Mouse (Mus musculus): ENCODE data around the gene Slc25a48. TPM values are rescaled to one million over a fixed set of nuclear protein-coding genes. Genes with fewer than 3 reads are reported as not detected.

Slc25a48 gene
- polyA plus RNA-seq (2014; fragmentation: Illumina TruSeq; extraction: RNeasy Lipid Tissue Mini Kit (QIAGEN cat#74804); ENCODE audit: low replicate concordance): not detected

GRCm38 (mm10) chr13:56438211-56439075, at the start of gene Slc25a48:
Slc25a48 (plus strand) TSS chr13:56438355.

GRCm38 (mm10) chr13:56426365-56426764, 11.8 kb upstream of the Slc25a48 start, which contains the start of gene Gm3045:
Gm3045 (plus strand) TSS chr13:56426594.

GRCm38 (mm10) chr13:56482146-56482545, 44.0 kb downstream of the Slc25a48 start, which contains the start of gene Il9:
Il9 (minus strand) TSS chr13:56482246.

GRCm38 (mm10) chr13:56522081-56522820, 84.1 kb downstream of the Slc25a48 start, which contains the start of gene Fbxl21:
Fbxl21 (plus strand) TSS chr13:56522472.

Other genes with a start within 250 kb of the Slc25a48 start
- not detected for gene Neurog1, start 186.2 kb upstream of the Slc25a48 start, polyA plus RNA-seq (2014; fragmentation: Illumina TruSeq; extraction: RNeasy Lipid Tissue Mini Kit (QIAGEN cat#74804); ENCODE audit: low replicate concordance)
- gene Cxcl14, start 141.8 kb upstream of the Slc25a48 start, polyA plus RNA-seq (2014; fragmentation: Illumina TruSeq; extraction: RNeasy Lipid Tissue Mini Kit (QIAGEN cat#74804); ENCODE audit: low replicate concordance): 10.5 TPM
- not detected for gene Gm3045, start 11.8 kb upstream of the Slc25a48 start, polyA plus RNA-seq (2014; fragmentation: Illumina TruSeq; extraction: RNeasy Lipid Tissue Mini Kit (QIAGEN cat#74804); ENCODE audit: low replicate concordance)
- gene Il9, start 43.9 kb downstream of the Slc25a48 start, polyA plus RNA-seq (2014; fragmentation: Illumina TruSeq; extraction: RNeasy Lipid Tissue Mini Kit (QIAGEN cat#74804); ENCODE audit: low replicate concordance): not detected
- gene Fbxl21, start 84.1 kb downstream of the Slc25a48 start, polyA plus RNA-seq (2014; fragmentation: Illumina TruSeq; extraction: RNeasy Lipid Tissue Mini Kit (QIAGEN cat#74804); ENCODE audit: low replicate concordance): 4.9 TPM
- gene Lect2, start 110.1 kb downstream of the Slc25a48 start, polyA plus RNA-seq (2014; fragmentation: Illumina TruSeq; extraction: RNeasy Lipid Tissue Mini Kit (QIAGEN cat#74804); ENCODE audit: low replicate concordance): 5.3 TPM
- 29.5 TPM for gene Tgfbi, start 171.2 kb downstream of the Slc25a48 start, polyA plus RNA-seq (2014; fragmentation: Illumina TruSeq; extraction: RNeasy Lipid Tissue Mini Kit (QIAGEN cat#74804); ENCODE audit: low replicate concordance)

Data from small intestine, adult 10 weeks (tissue).